Mouse (Mus musculus) macrophage (primary cell): ENCODE measurements around the gene S100a5. TPM values are rescaled to one million over a fixed set of nuclear protein-coding genes. Genes with fewer than 3 reads are reported as not detected.
A peak's percentile ranks its signal among the peaks of the same experiment; 100 is the strongest.

Experiments used
- H3K27ac ChIP-seq: fragments of 350-480 bp; formaldehyde crosslinking; 2 replicates; pipeline ENCODE4 v1.9.0; 2021
- H3K36me3 ChIP-seq: fragments of 350-480 bp; formaldehyde crosslinking; 2 replicates; pipeline ENCODE4 v1.9.0; 2021; ENCODE audit errors: inconsistent target
- H3K4me3 ChIP-seq: fragments of 350-480 bp; formaldehyde crosslinking; 2 replicates; pipeline ENCODE4 v1.9.0; 2021; ENCODE audit errors: inconsistent target
- H3K79me2 ChIP-seq: fragments of 350-480 bp; formaldehyde crosslinking; 2 replicates; pipeline ENCODE4 v1.9.0; 2021; ENCODE audit errors: inconsistent target
- WGBS: methylation state at CpG from one replicate; pipeline ENCODE4 v1.1.7; 2026; ENCODE audit warnings: inconsistent platforms; ENCODE audit not compliant: missing documents; 5-methylcytosine and 5-hydroxymethylcytosine counted together
- polyA plus RNA-seq: library from polyadenylated mRNA; stranded (reverse); fragments of 250-400 nt; gene quantifications from 3 replicates; pipeline ENCODE4 v1.2.4, GENCODE M21; 2018; ENCODE audit warnings: inconsistent platforms

The S100a5 gene
- polyA plus RNA-seq, 1 experiment from 2014 or later, result not detected

GRCm38 (mm10) chr3:90589390-90589789 is 18.9 kb upstream of the S100a5 start:
- Histone ChIP-seq H3K4me3 (no peak overlapping the region), H3K79me2 (no peaks in the 10 kb centered on the region), H3K36me3 (no peaks in the 10 kb centered on the region), H3K27ac (peak overlapping the region; percentile 93)
- 32% methylated on average over 6 of the region's 6 CpGs for WGBS

DNA sequence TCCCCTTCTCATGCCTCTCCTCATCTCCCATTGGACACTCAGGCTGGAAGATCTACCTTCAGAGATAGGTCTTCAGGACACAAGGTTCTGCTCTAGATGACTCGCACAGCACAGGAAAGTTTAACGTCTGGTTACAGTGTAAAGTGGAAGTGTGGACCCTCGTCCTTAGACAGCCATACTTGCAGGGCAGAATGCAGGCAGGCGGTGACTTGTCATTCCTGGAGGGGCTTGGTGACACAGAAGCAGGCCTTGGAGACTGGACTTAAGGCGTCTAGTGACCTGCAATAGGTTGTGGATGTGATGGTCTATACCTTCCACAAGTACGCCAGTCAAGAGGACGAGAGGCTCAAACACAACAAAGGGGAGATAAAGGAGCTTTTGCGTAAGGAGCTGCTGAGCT is 18.4 kb upstream of the S100a5 start, which contains the start of gene S100a2:
TSS of gene S100a2 (plus strand) at position 301 of the 400 bp plus-strand sequence.
- H3K79me2 ChIP-seq, result no peaks in the 10 kb centered on the region
- H3K36me3 ChIP-seq, result no peaks in the 10 kb centered on the region
- 81% methylated on average over 8 of the region's 8 CpGs for WGBS
- H3K4me3 ChIP-seq, result no peak within 1 kb of the TSS
- H3K27ac ChIP-seq, result peak within 1 kb of the TSS; percentile 93

- Histone ChIP-seq H3K36me3 (no peaks in the 10 kb centered on the region), H3K79me2 (no peaks in the 10 kb centered on the region), H3K27ac (peak overlapping the region; percentile 5; the same call in 1 of the 2 replicates), H3K4me3 (no peak overlapping the region)
- WGBS, result 87% methylated on average over 1 of the region's 1 CpGs
These were observed 13.9 kb upstream of the S100a5 start for GRCm38 (mm10) chr3:90594466-90594865.

DNA sequence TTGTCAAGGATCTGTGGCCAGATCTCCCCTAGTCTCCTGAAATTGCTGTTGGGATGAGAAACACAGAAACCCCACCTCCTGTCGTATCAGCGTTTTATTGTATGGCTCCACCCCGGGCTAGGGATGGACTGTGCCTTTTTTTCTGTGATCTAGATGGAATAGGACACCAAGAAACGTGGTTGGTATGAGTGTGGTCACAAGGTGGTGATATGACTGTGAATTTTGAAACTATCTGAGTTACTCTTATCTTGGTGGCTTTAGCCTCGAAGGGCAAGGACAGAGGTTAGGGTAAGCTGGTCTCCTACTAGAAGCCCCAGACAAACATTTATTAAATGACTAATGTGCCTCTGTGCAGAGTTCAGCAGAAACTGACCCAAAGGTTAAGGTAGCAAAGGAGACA is 12.8 kb upstream of the S100a5 start:
- no peaks in the 10 kb centered on the region for H3K79me2 ChIP-seq
- 90% methylated on average over 5 of the region's 5 CpGs for WGBS
- no peak overlapping the region for H3K4me3 ChIP-seq

GRCm38 (mm10) chr3:90596810-90597209 is 11.5 kb upstream of the S100a5 start:
- H3K27ac ChIP-seq, result no peak overlapping the region
- no peaks in the 10 kb centered on the region for H3K36me3 ChIP-seq
- H3K79me2 ChIP-seq, result no peaks in the 10 kb centered on the region
- WGBS, result 95% methylated on average over 6 of the region's 6 CpGs
- H3K4me3 ChIP-seq, result no peak overlapping the region

More for the DNA sequence above, 12.8 kb upstream of the S100a5 start:
- Histone ChIP-seq H3K36me3 (no peaks in the 10 kb centered on the region), H3K27ac (no peak overlapping the region)

- Histone ChIP-seq H3K4me3 (no peak overlapping the region), H3K79me2 (no peaks in the 10 kb centered on the region), H3K36me3 (no peaks in the 10 kb centered on the region), H3K27ac (no peak overlapping the region)
- 94% methylated on average over 6 of the region's 6 CpGs for WGBS
These were observed 10.6 kb upstream of the S100a5 start for GRCm38 (mm10) chr3:90597736-90598135.

GRCm38 (mm10) chr3:90598212-90598611 is 10.1 kb upstream of the S100a5 start:
- H3K27ac ChIP-seq, result no peak overlapping the region
- 54% methylated on average over 4 of the region's 4 CpGs for WGBS
- no peaks in the 10 kb centered on the region for H3K36me3 ChIP-seq
- no peaks in the 10 kb centered on the region for H3K79me2 ChIP-seq
- no peak overlapping the region for H3K4me3 ChIP-seq

DNA sequence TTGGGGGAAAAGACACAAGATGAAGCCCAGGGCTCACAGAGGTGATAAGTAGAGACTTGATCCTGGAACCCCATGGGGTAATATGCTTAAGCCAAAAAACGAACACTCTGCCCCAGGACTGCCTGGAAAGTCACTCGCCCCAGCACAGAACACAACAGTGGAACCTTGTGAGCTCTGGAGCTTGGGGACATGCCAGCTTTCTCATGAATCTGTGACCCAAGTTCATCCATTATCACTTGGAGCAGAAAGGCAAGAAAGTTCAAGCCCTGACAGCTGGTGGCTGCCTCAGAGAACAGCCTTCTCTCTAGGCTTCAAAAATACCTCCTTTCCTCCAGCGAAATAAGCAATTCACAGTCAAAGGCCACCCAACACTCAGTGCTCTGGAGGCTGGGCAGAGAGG is 8.9 kb upstream of the S100a5 start:
- Histone ChIP-seq H3K4me3 (no peak overlapping the region), H3K27ac (no peak overlapping the region), H3K36me3 (no peaks in the 10 kb centered on the region), H3K79me2 (peaks cover 7% of the 10 kb centered on the region)
- 100% methylated on average over 3 of the region's 3 CpGs for WGBS

DNA sequence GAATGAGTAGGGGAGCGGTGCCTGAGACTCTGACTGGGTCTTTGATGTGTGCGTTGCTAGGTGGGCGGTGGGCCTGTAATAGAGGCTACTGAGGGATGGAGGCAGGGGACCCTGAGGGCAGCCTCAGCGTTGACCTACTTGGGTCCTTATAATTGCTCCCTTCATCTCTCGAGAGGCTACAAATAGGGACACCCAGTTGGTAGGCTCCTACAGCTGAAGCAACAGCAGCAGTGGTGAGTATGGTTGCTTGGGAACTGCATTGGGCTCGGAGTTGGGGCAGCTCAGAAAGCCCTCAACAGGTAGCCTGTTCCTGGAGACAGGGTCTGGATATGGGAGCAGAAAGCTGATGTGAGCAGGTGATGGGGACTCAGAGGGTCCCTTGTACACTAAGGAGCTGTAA is 8.3 kb upstream of the S100a5 start:
- Histone ChIP-seq H3K27ac (no peak overlapping the region), H3K4me3 (no peak overlapping the region), H3K36me3 (no peaks in the 10 kb centered on the region), H3K79me2 (peaks cover 14% of the 10 kb centered on the region)
- 90% methylated on average over 6 of the region's 6 CpGs for WGBS

DNA sequence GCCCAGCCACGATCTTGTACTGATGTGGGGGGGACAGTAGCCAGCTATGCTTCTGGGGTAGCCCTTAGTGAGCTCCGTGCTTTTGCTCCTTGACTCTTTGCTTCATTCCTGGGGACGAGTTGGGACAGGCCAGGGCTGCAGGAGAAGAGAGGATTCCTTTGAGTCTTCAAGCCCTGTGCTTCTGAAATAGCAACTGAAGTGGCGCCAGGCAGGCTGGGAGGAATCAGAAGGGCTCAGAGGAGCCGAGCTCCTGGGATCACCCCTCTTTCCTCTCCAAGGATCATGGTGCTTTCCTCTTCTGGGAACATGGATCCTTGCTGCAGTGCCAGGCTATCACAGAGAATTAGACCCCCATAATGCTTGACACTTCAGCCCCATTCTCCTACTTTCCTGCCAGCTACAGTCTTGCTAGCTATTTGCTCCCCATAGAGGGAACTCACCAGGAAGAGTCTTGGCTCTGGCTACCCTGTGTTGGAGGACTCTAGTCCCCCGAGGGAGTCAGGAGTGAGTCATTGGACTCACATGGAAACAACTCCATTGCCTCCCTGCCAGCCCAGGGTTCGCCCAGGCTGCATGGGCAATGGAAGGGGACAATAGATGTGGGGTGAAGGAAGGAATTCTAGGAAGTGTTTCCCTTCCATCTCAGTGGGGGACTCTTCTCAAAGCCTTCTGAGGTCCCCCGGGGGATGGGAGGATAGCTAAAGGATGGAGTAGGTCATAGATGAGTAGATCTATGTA is 7.7 kb upstream of the S100a5 start:
- no peak overlapping the region for H3K4me3 ChIP-seq
- no peak overlapping the region for H3K27ac ChIP-seq
- H3K79me2 ChIP-seq, result peaks cover 20% of the 10 kb centered on the region
- H3K36me3 ChIP-seq, result no peaks in the 10 kb centered on the region
- 87% methylated on average over 8 of the region's 8 CpGs for WGBS

GRCm38 (mm10) chr3:90601486-90602110 is 6.7 kb upstream of the S100a5 start, which contains the start of gene Gm42674:
Gene Gm42674, plus strand, starts transcription at chr3:90601904.
- Histone ChIP-seq H3K4me3 (no peak within 1 kb of the TSS), H3K36me3 (no peaks in the 10 kb centered on the region), H3K27ac (no peak within 1 kb of the TSS), H3K79me2 (peaks cover 22% of the 10 kb centered on the region)
- 93% methylated on average over 11 of the region's 11 CpGs for WGBS

DNA sequence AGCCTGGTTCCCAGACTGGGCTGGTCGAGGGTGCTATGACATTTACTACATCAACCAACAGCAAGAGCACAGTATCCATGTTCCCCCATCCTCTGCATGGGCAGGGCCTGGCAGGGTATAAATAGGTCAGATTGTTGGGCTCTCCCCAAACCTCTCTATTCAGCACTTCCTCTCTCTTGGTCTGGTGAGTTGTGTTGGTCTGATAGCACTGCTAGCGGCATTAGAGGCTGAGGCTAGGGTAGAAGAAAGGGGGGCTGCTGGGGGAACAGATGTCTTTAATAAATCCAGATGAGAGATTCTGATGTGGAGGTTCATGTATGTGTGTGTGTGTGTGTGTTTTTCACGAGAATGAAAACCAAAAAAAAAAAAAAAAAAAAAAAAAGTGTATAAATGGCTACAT is 4.7 kb upstream of the S100a5 start, which contains the start of gene S100a4:
TSS of gene S100a4 (plus strand) at position 149 of the 400 bp plus-strand sequence.
- peak within 1 kb of the TSS; percentile 47 for H3K4me3 ChIP-seq
- 6% methylated on average over 2 of the region's 3 CpGs for WGBS
- peak within 1 kb of the TSS; percentile 85 for H3K27ac ChIP-seq
- peaks cover 22% of the 10 kb centered on the region for H3K79me2 ChIP-seq
- H3K36me3 ChIP-seq, result no peaks in the 10 kb centered on the region

DNA sequence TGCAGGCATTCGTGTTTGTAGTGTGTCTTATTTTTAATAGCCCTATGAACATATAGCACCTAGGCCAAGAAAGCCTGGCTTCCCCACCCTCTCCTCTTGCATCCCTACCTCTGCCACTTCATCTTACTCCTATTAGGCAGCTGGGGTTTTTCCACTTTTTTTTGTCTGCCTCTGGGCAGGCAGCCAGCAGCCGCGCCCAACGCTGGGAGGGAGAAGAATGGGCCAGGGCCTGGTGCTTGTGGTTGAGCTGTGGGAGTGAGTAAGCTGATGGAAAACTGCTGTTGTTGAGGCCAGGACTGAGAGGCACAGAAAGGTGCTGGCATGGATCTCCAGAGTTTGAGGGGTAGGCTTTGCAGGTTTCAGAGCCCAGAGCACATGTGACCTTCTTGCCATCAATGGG is 3.9 kb upstream of the S100a5 start:
- peak overlapping the region; percentile 85 for H3K27ac ChIP-seq
- WGBS, result 26% methylated on average over 4 of the region's 4 CpGs
- peak overlapping the region; percentile 47 for H3K4me3 ChIP-seq
- peaks cover 22% of the 10 kb centered on the region for H3K79me2 ChIP-seq
- no peaks in the 10 kb centered on the region for H3K36me3 ChIP-seq

DNA sequence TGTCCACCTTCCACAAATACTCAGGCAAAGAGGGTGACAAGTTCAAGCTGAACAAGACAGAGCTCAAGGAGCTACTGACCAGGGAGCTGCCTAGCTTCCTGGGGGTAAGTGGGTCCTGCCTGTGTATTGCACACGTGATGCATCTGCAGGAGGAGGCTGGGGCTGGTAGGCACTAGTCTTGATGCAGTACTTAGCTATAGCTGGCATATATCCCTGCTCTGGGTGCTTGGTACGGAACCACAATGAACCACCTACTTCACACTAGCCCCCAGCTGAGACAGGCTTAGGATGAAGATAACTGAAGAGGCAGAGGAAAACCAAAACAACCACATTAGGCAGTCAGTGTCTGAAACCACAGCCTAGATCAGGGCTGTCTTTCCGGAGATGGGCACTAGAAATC is 3.3 kb upstream of the S100a5 start:
- WGBS, result 31% methylated on average over 3 of the region's 3 CpGs
- H3K4me3 ChIP-seq, result peak overlapping the region; percentile 47
- peak overlapping the region; percentile 85 for H3K27ac ChIP-seq
- H3K36me3 ChIP-seq, result no peaks in the 10 kb centered on the region
- H3K79me2 ChIP-seq, result peaks cover 22% of the 10 kb centered on the region

DNA sequence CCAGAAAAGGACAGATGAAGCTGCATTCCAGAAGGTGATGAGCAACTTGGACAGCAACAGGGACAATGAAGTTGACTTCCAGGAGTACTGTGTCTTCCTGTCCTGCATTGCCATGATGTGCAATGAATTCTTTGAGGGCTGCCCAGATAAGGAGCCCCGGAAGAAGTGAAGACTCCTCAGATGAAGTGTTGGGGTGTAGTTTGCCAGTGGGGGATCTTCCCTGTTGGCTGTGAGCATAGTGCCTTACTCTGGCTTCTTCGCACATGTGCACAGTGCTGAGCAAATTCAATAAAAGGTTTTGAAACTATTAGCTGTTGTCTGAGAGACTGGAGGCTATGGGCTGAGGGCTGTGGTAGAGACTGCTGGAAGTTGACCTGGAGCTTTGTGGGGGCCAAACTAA is 2.6 kb upstream of the S100a5 start:
- WGBS, result 81% methylated on average over 2 of the region's 2 CpGs
- Histone ChIP-seq H3K4me3 (no peak overlapping the region), H3K79me2 (peaks cover 22% of the 10 kb centered on the region), H3K36me3 (no peaks in the 10 kb centered on the region), H3K27ac (no peak overlapping the region)
